Mouse (Mus musculus): ENCODE data around the gene Papola. TPM values are rescaled to one million over a fixed set of nuclear protein-coding genes. Genes with fewer than 3 reads are reported as not detected.

Gene Papola
- polyA plus RNA-seq, 1 experiment from 2014 or later: 228 TPM

DNA sequence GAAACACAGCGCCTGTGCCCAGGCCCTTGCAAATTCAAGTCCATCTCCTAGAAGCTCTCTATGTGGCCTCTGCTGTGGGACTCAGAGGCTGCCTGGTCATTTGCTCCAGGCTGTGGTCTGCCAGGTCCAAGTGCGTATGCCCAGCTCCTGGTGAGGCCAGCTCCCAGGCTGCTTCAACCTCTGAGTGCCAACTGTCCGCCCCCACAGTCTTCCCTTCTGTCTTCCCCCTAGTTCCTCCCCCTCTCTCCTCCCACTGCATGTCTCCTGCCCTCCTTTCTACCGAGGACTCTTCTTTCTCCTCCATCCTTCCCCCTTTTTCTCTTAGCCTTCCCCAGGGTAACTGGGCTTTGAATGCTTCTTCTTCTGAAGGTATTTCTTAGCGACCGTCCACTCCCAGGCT, 77.6 kb downstream of the Papola start:
- H3K36me3 ChIP-seq (ENCODE audit: control insufficient read depth, insufficient read depth, low read length): no peaks in the 10 kb centered on the region
- H3K9me3 ChIP-seq (ENCODE audit: control insufficient read depth, low read length): no peaks in the 10 kb centered on the region
- DNase-seq (ENCODE audit: low spot score): no peak
- no peaks in the 10 kb centered on the region for H3K27me3 ChIP-seq (ENCODE audit: control insufficient read depth, insufficient read depth, low read length)
- no peak overlapping the region for H3K4me3 ChIP-seq (ENCODE audit: low read depth, low read length)
- no peak overlapping the region for H3K9ac ChIP-seq (ENCODE audit: low read length)
- H3K4me2 ChIP-seq (ENCODE audit: low read depth): no peak overlapping the region
- H3K4me1 ChIP-seq (ENCODE audit: control insufficient read depth, insufficient read depth, low read length): no peaks in the 10 kb centered on the region
- no peak overlapping the region for H3K27ac ChIP-seq (ENCODE audit: low read depth, low read length)
- ATAC-seq (ENCODE audit: insufficient read depth, low FRiP score, low TSS enrichment): no peak
- WGBS: 69% methylated on average over 6 of the region's 6 CpGs

DNA sequence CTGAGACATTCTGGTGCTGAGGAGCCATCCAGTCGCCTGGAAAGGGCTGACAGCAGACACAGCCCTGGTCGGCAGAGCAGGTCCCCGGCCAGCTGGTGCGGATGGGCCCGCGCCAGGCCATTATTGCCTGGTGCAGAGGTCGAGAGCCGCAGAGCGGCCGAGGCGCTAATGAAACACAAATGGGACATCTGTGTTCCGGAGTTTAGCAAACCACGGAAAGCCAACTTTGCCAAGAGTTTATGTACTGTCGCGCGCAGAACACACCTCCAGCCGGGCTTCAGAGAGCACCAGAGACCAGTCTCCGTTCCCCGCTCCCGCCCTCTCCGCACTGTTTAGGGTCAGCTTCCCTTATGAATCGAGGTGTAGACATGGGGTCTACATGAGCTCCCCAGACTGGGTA, 78.1 kb downstream of the Papola start:
- DNase-seq (ENCODE audit: low spot score) (no peak), ATAC-seq (ENCODE audit: insufficient read depth, low FRiP score, low TSS enrichment) (no peak)

DNA sequence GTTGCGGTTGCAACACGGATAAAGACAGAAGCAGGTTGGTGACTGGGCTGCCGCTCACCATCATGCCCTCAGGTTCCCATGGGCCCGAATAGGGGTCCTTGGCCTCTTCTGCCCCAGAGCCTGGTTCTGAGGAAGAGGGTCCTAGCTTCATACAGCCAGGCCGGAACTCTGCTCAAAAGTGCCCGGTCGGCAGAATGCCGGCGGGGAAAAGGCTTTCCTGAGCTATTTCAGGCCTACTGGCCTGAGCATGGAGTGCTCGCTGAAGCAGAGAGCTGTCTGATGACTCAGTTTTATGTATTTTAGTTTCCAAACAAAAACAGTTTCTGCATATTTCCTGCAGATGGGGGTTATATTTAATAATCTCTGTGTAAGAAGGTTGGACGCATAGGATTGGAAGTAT, 78.9 kb downstream of the Papola start:
- Histone ChIP-seq H3K4me2 (ENCODE audit: low read depth) (no peak overlapping the region), H3K27me3 (ENCODE audit: control insufficient read depth, insufficient read depth, low read length) (no peaks in the 10 kb centered on the region), H3K9ac (ENCODE audit: low read length) (no peak overlapping the region), H3K4me1 (ENCODE audit: control insufficient read depth, insufficient read depth, low read length) (no peaks in the 10 kb centered on the region), H3K9me3 (ENCODE audit: control insufficient read depth, low read length) (no peaks in the 10 kb centered on the region), H3K36me3 (ENCODE audit: control insufficient read depth, insufficient read depth, low read length) (no peaks in the 10 kb centered on the region), H3K4me3 (ENCODE audit: low read depth, low read length) (no peak overlapping the region), H3K27ac (ENCODE audit: low read depth, low read length) (no peak overlapping the region)
- 96% methylated on average over 11 of the region's 11 CpGs for WGBS
- ATAC-seq (ENCODE audit: insufficient read depth, low FRiP score, low TSS enrichment) (no peak), DNase-seq (ENCODE audit: low spot score) (no peak)

More for the DNA sequence above, 78.1 kb downstream of the Papola start:
- Histone ChIP-seq H3K4me3 (ENCODE audit: low read depth, low read length) (no peak overlapping the region), H3K4me2 (ENCODE audit: low read depth) (no peak overlapping the region), H3K4me1 (ENCODE audit: control insufficient read depth, insufficient read depth, low read length) (no peaks in the 10 kb centered on the region), H3K36me3 (ENCODE audit: control insufficient read depth, insufficient read depth, low read length) (no peaks in the 10 kb centered on the region), H3K27me3 (ENCODE audit: control insufficient read depth, insufficient read depth, low read length) (no peaks in the 10 kb centered on the region), H3K9ac (ENCODE audit: low read length) (no peak overlapping the region), H3K27ac (ENCODE audit: low read depth, low read length) (no peak overlapping the region), H3K9me3 (ENCODE audit: control insufficient read depth, low read length) (no peaks in the 10 kb centered on the region)
- 80% methylated on average over 22 of the region's 22 CpGs for WGBS

DNA sequence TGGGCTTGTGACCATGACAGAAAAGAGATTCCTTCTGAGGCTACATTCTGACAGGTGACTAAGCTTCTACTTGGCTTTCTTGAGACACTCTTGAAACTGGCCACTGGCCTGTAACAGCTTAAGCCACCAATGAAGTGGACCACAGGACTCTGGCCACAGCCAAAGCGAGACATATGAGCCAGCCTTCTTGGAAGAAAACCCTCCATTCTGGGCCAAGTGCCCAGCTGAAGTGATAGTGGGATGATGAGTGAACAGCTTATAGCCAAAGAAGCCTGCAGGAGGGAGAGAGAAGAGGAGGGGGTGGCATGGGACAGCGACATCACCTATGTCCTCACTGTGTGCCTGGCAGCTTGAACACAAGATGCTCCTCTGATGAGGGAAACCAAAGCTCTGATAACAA, 83.2 kb downstream of the Papola start:
- Histone ChIP-seq H3K9ac (ENCODE audit: low read length) (no peak overlapping the region), H3K4me1 (ENCODE audit: control insufficient read depth, insufficient read depth, low read length) (no peaks in the 10 kb centered on the region), H3K9me3 (ENCODE audit: control insufficient read depth, low read length) (no peaks in the 10 kb centered on the region), H3K4me3 (ENCODE audit: low read depth, low read length) (no peak overlapping the region), H3K27ac (ENCODE audit: low read depth, low read length) (no peak overlapping the region), H3K4me2 (ENCODE audit: low read depth) (no peak overlapping the region), H3K36me3 (ENCODE audit: control insufficient read depth, insufficient read depth, low read length) (no peaks in the 10 kb centered on the region), H3K27me3 (ENCODE audit: control insufficient read depth, insufficient read depth, low read length) (no peaks in the 10 kb centered on the region)
- no peak for DNase-seq (ENCODE audit: low spot score)
- 96% methylated on average over 2 of the region's 2 CpGs for WGBS
- ATAC-seq (ENCODE audit: insufficient read depth, low FRiP score, low TSS enrichment): no peak

DNA sequence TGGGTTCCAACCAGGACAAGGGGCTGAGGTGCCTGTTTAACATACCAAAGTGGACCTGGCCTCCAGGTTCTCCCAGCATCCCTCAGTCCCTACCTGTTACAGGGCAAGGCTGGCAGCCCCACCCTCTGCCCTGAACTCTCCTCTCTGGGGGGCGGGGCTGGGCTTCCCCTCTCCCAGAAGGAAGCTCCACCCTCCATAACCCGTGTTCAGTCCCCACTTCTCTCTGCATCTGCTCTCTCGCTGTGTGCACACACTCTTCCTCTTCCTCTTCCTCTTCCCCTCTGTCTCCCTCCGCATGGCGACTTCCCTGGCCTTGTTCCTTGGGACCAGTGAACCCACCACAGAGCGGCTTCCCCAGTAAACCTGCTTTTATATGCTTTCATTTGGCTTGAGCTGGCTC, 84.7 kb downstream of the Papola start:
- Histone ChIP-seq H3K27ac (ENCODE audit: low read depth, low read length) (no peak overlapping the region), H3K9ac (ENCODE audit: low read length) (no peak overlapping the region), H3K36me3 (ENCODE audit: control insufficient read depth, insufficient read depth, low read length) (no peaks in the 10 kb centered on the region), H3K9me3 (ENCODE audit: control insufficient read depth, low read length) (no peaks in the 10 kb centered on the region), H3K4me1 (ENCODE audit: control insufficient read depth, insufficient read depth, low read length) (no peaks in the 10 kb centered on the region), H3K4me3 (ENCODE audit: low read depth, low read length) (no peak overlapping the region), H3K4me2 (ENCODE audit: low read depth) (no peak overlapping the region), H3K27me3 (ENCODE audit: control insufficient read depth, insufficient read depth, low read length) (no peaks in the 10 kb centered on the region)
- ATAC-seq (ENCODE audit: insufficient read depth, low FRiP score, low TSS enrichment) (no peak), DNase-seq (ENCODE audit: low spot score) (no peak)
- WGBS: 27% methylated on average over 6 of the region's 6 CpGs

DNA sequence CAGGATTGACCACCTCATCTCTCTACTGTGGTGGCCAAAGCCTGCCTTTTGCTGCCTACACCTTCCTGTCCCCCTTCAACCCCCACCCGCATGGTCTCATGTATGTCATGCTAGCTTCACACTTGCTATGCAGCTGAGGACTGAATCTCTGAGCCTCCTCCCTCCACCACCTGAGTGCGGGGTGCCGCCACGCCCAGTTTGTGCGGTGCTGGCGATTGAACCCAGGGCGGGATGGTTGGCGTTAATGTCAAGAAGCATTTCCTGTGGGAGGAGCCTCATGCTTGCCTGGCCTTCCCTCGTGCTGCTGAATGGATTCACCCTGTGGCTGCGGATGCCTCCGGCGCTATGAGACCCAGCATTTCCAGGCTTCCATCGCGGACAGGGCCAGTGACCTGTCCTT, 85.2 kb downstream of the Papola start:
- Histone ChIP-seq H3K4me2 (ENCODE audit: low read depth) (no peak overlapping the region), H3K4me3 (ENCODE audit: low read depth, low read length) (no peak overlapping the region), H3K9me3 (ENCODE audit: control insufficient read depth, low read length) (no peaks in the 10 kb centered on the region), H3K4me1 (ENCODE audit: control insufficient read depth, insufficient read depth, low read length) (no peaks in the 10 kb centered on the region), H3K27me3 (ENCODE audit: control insufficient read depth, insufficient read depth, low read length) (no peaks in the 10 kb centered on the region), H3K36me3 (ENCODE audit: control insufficient read depth, insufficient read depth, low read length) (no peaks in the 10 kb centered on the region), H3K9ac (ENCODE audit: low read length) (no peak overlapping the region), H3K27ac (ENCODE audit: low read depth, low read length) (no peak overlapping the region)
- ATAC-seq (ENCODE audit: insufficient read depth, low FRiP score, low TSS enrichment): no peak
- DNase-seq (ENCODE audit: low spot score): no peak
- 27% methylated on average over 14 of the region's 14 CpGs for WGBS

DNA sequence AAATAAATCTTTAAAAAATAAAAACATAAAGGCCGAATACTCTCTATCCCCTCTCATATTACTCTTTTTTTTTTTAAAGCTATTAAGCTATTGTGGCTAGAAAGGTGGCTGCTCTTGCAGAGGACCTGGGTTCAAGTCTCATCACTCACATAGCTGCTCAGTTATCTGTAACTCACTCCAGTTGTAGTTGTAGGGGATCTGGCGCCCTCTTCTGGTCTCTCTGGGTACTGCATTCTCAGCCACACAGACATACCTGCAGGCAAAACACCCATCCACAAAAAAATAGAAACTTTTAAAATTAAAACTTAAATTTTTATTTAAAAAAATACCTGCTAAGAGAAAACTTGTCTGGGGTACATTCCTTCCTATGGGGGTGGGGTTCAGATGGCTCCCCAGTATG, 88.8 kb downstream of the Papola start:
- Histone ChIP-seq H3K27me3 (ENCODE audit: control insufficient read depth, insufficient read depth, low read length) (no peaks in the 10 kb centered on the region), H3K4me1 (ENCODE audit: control insufficient read depth, insufficient read depth, low read length) (no peaks in the 10 kb centered on the region), H3K4me3 (ENCODE audit: low read depth, low read length) (no peak overlapping the region), H3K36me3 (ENCODE audit: control insufficient read depth, insufficient read depth, low read length) (no peaks in the 10 kb centered on the region), H3K9me3 (ENCODE audit: control insufficient read depth, low read length) (no peaks in the 10 kb centered on the region), H3K4me2 (ENCODE audit: low read depth) (no peak overlapping the region), H3K27ac (ENCODE audit: low read depth, low read length) (no peak overlapping the region), H3K9ac (ENCODE audit: low read length) (no peak overlapping the region)
- ATAC-seq (ENCODE audit: insufficient read depth, low FRiP score, low TSS enrichment): no peak
- no peak for DNase-seq (ENCODE audit: low spot score)
- 51% methylated on average over 2 of the region's 2 CpGs for WGBS

DNA sequence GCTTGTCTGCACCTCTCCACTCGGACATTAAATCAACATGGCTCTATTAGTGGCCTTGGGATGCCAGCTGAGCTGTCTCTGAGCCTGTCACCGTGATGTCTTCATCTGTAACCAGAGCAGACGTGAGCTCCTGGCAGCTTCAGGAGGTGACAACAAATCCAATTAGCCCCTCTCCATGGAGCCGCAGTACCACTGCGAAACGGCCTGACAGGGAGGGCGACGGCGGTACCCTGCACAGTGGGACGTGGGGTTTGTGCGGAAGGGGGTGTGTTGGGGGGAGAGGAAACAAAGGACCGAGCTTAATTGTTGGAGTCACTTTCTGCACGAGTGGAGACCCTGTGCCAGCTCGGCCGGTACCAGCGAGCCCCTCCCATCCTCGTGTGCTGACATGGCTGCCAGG, 90.6 kb downstream of the Papola start:
- no peak overlapping the region for H3K4me2 ChIP-seq (ENCODE audit: low read depth)
- H3K4me3 ChIP-seq (ENCODE audit: low read depth, low read length): no peak overlapping the region
- H3K27ac ChIP-seq (ENCODE audit: low read depth, low read length): no peak overlapping the region
- no peaks in the 10 kb centered on the region for H3K4me1 ChIP-seq (ENCODE audit: control insufficient read depth, insufficient read depth, low read length)
- H3K27me3 ChIP-seq (ENCODE audit: control insufficient read depth, insufficient read depth, low read length): no peaks in the 10 kb centered on the region
- ATAC-seq (ENCODE audit: insufficient read depth, low FRiP score, low TSS enrichment) (peak; percentile 41; the same call in 1 of the 2 replicates), DNase-seq (ENCODE audit: low spot score) (no peak)
- no peaks in the 10 kb centered on the region for H3K9me3 ChIP-seq (ENCODE audit: control insufficient read depth, low read length)
- no peak overlapping the region for H3K9ac ChIP-seq (ENCODE audit: low read length)
- WGBS: 43% methylated on average over 17 of the region's 17 CpGs
- H3K36me3 ChIP-seq (ENCODE audit: control insufficient read depth, insufficient read depth, low read length): no peaks in the 10 kb centered on the region

DNA sequence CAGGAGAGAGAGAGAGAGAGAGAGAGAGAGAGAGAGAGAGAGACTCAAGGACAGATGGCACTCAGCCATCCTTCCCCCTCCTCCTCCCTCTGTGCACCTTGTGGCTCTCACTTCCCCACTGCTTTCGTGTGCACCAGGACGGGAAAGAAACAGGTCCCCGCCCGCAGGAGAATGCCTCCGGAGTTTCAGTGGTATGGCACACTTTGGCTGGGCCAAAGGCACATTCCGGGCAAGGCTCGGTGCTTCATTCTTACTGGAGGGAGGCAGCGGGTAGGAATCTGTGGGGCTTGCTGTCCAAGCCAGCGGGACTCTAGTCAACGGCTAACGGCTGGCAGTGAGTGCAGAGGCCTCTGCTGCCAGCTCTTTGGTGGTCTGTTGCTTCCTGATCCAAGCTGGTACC, 92.0 kb downstream of the Papola start:
- Histone ChIP-seq H3K27ac (ENCODE audit: low read depth, low read length) (no peak overlapping the region), H3K27me3 (ENCODE audit: control insufficient read depth, insufficient read depth, low read length) (no peaks in the 10 kb centered on the region)
- ATAC-seq (ENCODE audit: insufficient read depth, low FRiP score, low TSS enrichment): no peak

More for the DNA sequence above, 92.0 kb downstream of the Papola start:
- Histone ChIP-seq H3K4me2 (ENCODE audit: low read depth) (no peak overlapping the region), H3K4me1 (ENCODE audit: control insufficient read depth, insufficient read depth, low read length) (no peaks in the 10 kb centered on the region), H3K36me3 (ENCODE audit: control insufficient read depth, insufficient read depth, low read length) (no peaks in the 10 kb centered on the region), H3K9ac (ENCODE audit: low read length) (no peak overlapping the region), H3K4me3 (ENCODE audit: low read depth, low read length) (no peak overlapping the region), H3K9me3 (ENCODE audit: control insufficient read depth, low read length) (no peaks in the 10 kb centered on the region)
- 73% methylated on average over 11 of the region's 11 CpGs for WGBS
- no peak for DNase-seq (ENCODE audit: low spot score)

Measured in neural tube, embryonic 11.5 days (tissue).